In genomic region chr9:121709898-121710583, GRCm38 (mm10) we compare ENCODE assay signal across 8 mouse cellular contexts. TPM values are rescaled to one million over a fixed set of nuclear protein-coding genes. Genes with fewer than 3 reads are reported as not detected.
DNase-seq lines count a peak whose midpoint lies in the region; ATAC-seq and TF ChIP-seq lines count a peak whose summit lies in the region.

TSS of gene Ss18l2 (plus strand) at chr9:121710329.

- H3K9ac ChIP-seq in heart, embryonic 11.5 days (ENCODE audit: low read depth, low read length) = peak within 1 kb of the TSS; percentile 97
- peak within 1 kb of the TSS; percentile 92 for H3K9ac ChIP-seq in kidney, embryonic 16.5 days (replicated peaks; ENCODE audit: low read length)
- peak within 1 kb of the TSS; percentile 84 for H3K9ac ChIP-seq in liver, adult 2 months (ENCODE audit: low read depth, low read length)

- H3K79me3 ChIP-seq in C2C12 (ENCODE audit: low read depth) = peaks cover 4% of the 10 kb centered on the region

- peak; percentile 100 for DNase-seq in brain, embryonic 14.5 days (ENCODE audit: low read depth)
- peak; percentile 94 for DNase-seq in liver, adult 2 months (ENCODE audit: extremely low read depth, low read depth, low spot score)
- DNase-seq in splenic B cell, adult 2 months (ENCODE audit: low read depth, low spot score) = peak; percentile 99

- H3K9me3 ChIP-seq in erythroblast, embryonic 14.5 days (ENCODE audit: control insufficient read depth, low read length) = no peaks in the 10 kb centered on the region
- no peaks in the 10 kb centered on the region for H3K9me3 ChIP-seq in heart, embryonic 11.5 days (replicated peaks; ENCODE audit: control insufficient read depth, low read length)
- no peaks in the 10 kb centered on the region for H3K9me3 ChIP-seq in kidney, embryonic 16.5 days (ENCODE audit: low read length)

- H3ac ChIP-seq in C2C12 (ENCODE audit: control insufficient read depth, insufficient read length, low read depth) = peak within 1 kb of the TSS; percentile 83
- peak within 1 kb of the TSS; percentile 90 for H3ac ChIP-seq in myocyte (ENCODE audit: control insufficient read depth, insufficient read length)

- 4% methylated on average over 37 of the region's 37 CpGs for WGBS in heart, embryonic 11.5 days (ENCODE audit: insufficient replicate concordance)
- 4% methylated on average over 37 of the region's 37 CpGs for WGBS in kidney, embryonic 16.5 days
- 4% methylated on average over 37 of the region's 37 CpGs for WGBS in liver, adult 2 months

- H3K4me2 ChIP-seq in heart, embryonic 11.5 days = peak within 1 kb of the TSS; percentile 82
- peak within 1 kb of the TSS; percentile 80 for H3K4me2 ChIP-seq in kidney, embryonic 16.5 days (replicated peaks; ENCODE audit: low read depth, low read length)
- H3K4me2 ChIP-seq in myocyte (ENCODE audit: low read depth) = peak within 1 kb of the TSS; percentile 74

- H3K36me3 ChIP-seq in C2C12 (ENCODE audit: control insufficient read depth, insufficient read depth) = peaks cover 5% of the 10 kb centered on the region
- H3K36me3 ChIP-seq in erythroblast, embryonic 14.5 days (ENCODE audit: control insufficient read depth) = peaks cover 27% of the 10 kb centered on the region
- peaks cover 3% of the 10 kb centered on the region; the same call in 1 of the 2 replicates for H3K36me3 ChIP-seq in heart, embryonic 11.5 days (ENCODE audit: control insufficient read depth, insufficient read depth, low read length)
- peaks cover 13% of the 10 kb centered on the region; the same call in 1 of the 2 replicates for H3K36me3 ChIP-seq in kidney, embryonic 16.5 days (ENCODE audit: insufficient read depth, low read length)
- peaks cover 12% of the 10 kb centered on the region for H3K36me3 ChIP-seq in liver, adult 2 months (ENCODE audit: control insufficient read depth, insufficient read depth, low read length)
- peaks cover 16% of the 10 kb centered on the region for H3K36me3 ChIP-seq in myocyte (ENCODE audit: control insufficient read depth, insufficient read depth)
- no peaks in the 10 kb centered on the region; the same call in 1 of the 2 replicates for H3K36me3 ChIP-seq in splenic B cell, adult 2 months (ENCODE audit: control insufficient read depth, insufficient read depth, low read length, poor library complexity, severe bottlenecking)

- H3K27ac ChIP-seq in heart, embryonic 11.5 days (ENCODE audit: low read depth, low read length) = peak within 1 kb of the TSS; percentile 99
- peak within 1 kb of the TSS; percentile 95 for H3K27ac ChIP-seq in kidney, embryonic 16.5 days (ENCODE audit: low read length)
- peak within 1 kb of the TSS; percentile 92 for H3K27ac ChIP-seq in liver, adult 2 months (replicated peaks; ENCODE audit: insufficient read depth, low read depth, low read length)

- H3K27me3 ChIP-seq in C2C12 (ENCODE audit: control insufficient read depth, insufficient read depth, insufficient read length) (no peaks in the 10 kb centered on the region), myocyte (ENCODE audit: control insufficient read depth, insufficient read depth, insufficient read length) (no peaks in the 10 kb centered on the region)
- no peaks in the 10 kb centered on the region for H3K27me3 ChIP-seq in erythroblast, embryonic 14.5 days (ENCODE audit: control insufficient read depth)
- H3K27me3 ChIP-seq in heart, embryonic 11.5 days (ENCODE audit: control insufficient read depth, insufficient read depth, low read length) = no peaks in the 10 kb centered on the region
- H3K27me3 ChIP-seq in kidney, embryonic 16.5 days (ENCODE audit: insufficient read depth, low read length) = no peaks in the 10 kb centered on the region
- no peaks in the 10 kb centered on the region for H3K27me3 ChIP-seq in liver, adult 2 months (ENCODE audit: control insufficient read depth, insufficient read depth, low read length)
- no peaks in the 10 kb centered on the region for H3K27me3 ChIP-seq in splenic B cell, adult 2 months (ENCODE audit: control insufficient read depth, insufficient read depth, low read length, poor library complexity, severe bottlenecking)

- peak; percentile 99 for ATAC-seq in heart, embryonic 11.5 days (replicated peaks; ENCODE audit: insufficient number of reproducible peaks, low FRiP score, low TSS enrichment)
- ATAC-seq in kidney, embryonic 16.5 days (ENCODE audit: low FRiP score, low TSS enrichment) = peak; percentile 95

- H3K4me1 ChIP-seq in erythroblast, embryonic 14.5 days (ENCODE audit: control insufficient read depth) = peaks cover 69% of the 10 kb centered on the region
- H3K4me1 ChIP-seq in heart, embryonic 11.5 days (ENCODE audit: control insufficient read depth, insufficient read depth, low read length) = peaks cover 22% of the 10 kb centered on the region
- H3K4me1 ChIP-seq in kidney, embryonic 16.5 days (ENCODE audit: insufficient read depth, low read length) = peaks cover 44% of the 10 kb centered on the region
- H3K4me1 ChIP-seq in liver, adult 2 months (ENCODE audit: control insufficient read depth, insufficient read depth, low read length) = peaks cover 13% of the 10 kb centered on the region

- no peak for TF ChIP-seq CTCF in C2C12 (IDR thresholded peaks at IDR 0.05; ENCODE audit: control insufficient read depth, insufficient read depth, insufficient read length)
- TF ChIP-seq CTCF in brain, embryonic 14.5 days (IDR thresholded peaks at IDR 0.05; ENCODE audit: borderline replicate concordance, extremely low read depth, insufficient read depth, insufficient read length) = no peak
- TF ChIP-seq CTCF in liver, adult 2 months (IDR thresholded peaks at IDR 0.05; ENCODE audit: low read depth, low read length) = no peak

- TF ChIP-seq POLR2A in brain, embryonic 14.5 days (IDR thresholded peaks at IDR 0.05; ENCODE audit: borderline replicate concordance, extremely low read depth, insufficient read depth, insufficient read length, poor library complexity, severe bottlenecking) = no peak
- TF ChIP-seq POLR2A in liver, adult 2 months (IDR thresholded peaks at IDR 0.05; ENCODE audit: extremely low read depth, insufficient read depth, low read length) = no peak; the same call in 1 of the 2 replicates
- no peak for TF ChIP-seq POLR2A in myocyte (IDR thresholded peaks at IDR 0.05; ENCODE audit: insufficient read length, low read depth)

- H3K79me2 ChIP-seq in C2C12 (ENCODE audit: control insufficient read depth, insufficient read depth) (peaks cover 23% of the 10 kb centered on the region), myocyte (ENCODE audit: control insufficient read depth, insufficient read depth) (peaks cover 21% of the 10 kb centered on the region)
- H3K79me2 ChIP-seq in liver, adult 2 months (ENCODE audit: control insufficient read depth, insufficient read depth, low read length) = peaks cover 9% of the 10 kb centered on the region; the same call in 1 of the 2 replicates

- H3K4me3 ChIP-seq in C2C12 (ENCODE audit: insufficient read depth, poor library complexity, severe bottlenecking) (peak within 1 kb of the TSS; percentile 82), myocyte (peak within 1 kb of the TSS; percentile 89)
- peak within 1 kb of the TSS; percentile 93 for H3K4me3 ChIP-seq in erythroblast, embryonic 14.5 days (replicated peaks)
- peak within 1 kb of the TSS; percentile 95 for H3K4me3 ChIP-seq in heart, embryonic 11.5 days (ENCODE audit: low read depth, low read length)
- peak within 1 kb of the TSS; percentile 87 for H3K4me3 ChIP-seq in kidney, embryonic 16.5 days (ENCODE audit: low read length)
- H3K4me3 ChIP-seq in liver, adult 2 months (ENCODE audit: insufficient read depth, low read depth, low read length) = peak within 1 kb of the TSS; percentile 65

TF ChIP-seq in C2C12, 6 proteins besides CTCF, POLR2A, EP300 and RAD21:
- peak; percentile 56 for TF ChIP-seq MAX (IDR thresholded peaks at IDR 0.05)
- no peak for TF ChIP-seq CEBPB (IDR thresholded peaks at IDR 0.05; ENCODE audit: low read depth)
TF ChIP-seq in C2C12: peak in this region for 1.

TF ChIP-seq in myocyte, 11 proteins besides CTCF, POLR2A, EP300 and RAD21:
- TF ChIP-seq MYOG (IDR thresholded peaks at IDR 0.05; ENCODE audit: control insufficient read depth in 1 of 3, insufficient read depth in 1 of 3, insufficient read length in 2 of 3, low read depth in 2 of 3) (peak in 1 of 3 experiments; percentile 10), E2F4 (IDR thresholded peaks at IDR 0.05; ENCODE audit: insufficient read depth) (no peak), CEBPB (IDR thresholded peaks at IDR 0.05; ENCODE audit: insufficient read depth, poor library complexity, severe bottlenecking) (peak; percentile 89), SRF (IDR thresholded peaks at IDR 0.05; ENCODE audit: control insufficient read depth, insufficient read length, low read depth) (peak; percentile 70), TCF3 (IDR thresholded peaks at IDR 0.05; ENCODE audit: insufficient read length, low read depth) (no peak)

RNA-seq across cellular contexts. Expression of gene Ss18l2, which starts in this region (rescaled TPM):
- polyA plus RNA-seq in C2C12 (2012; fragmentation: generic; extraction: Trizol) = 44.7 TPM
- 65.3 and 71.1 TPM in 2 replicates for polyA plus RNA-seq in brain, embryonic 14.5 days (2012; rRNA removed)
- polyA plus RNA-seq in erythroblast, embryonic 14.5 days (2012) = 1.8 and 3.0 TPM in 2 replicates
- polyA plus RNA-seq in heart, embryonic 11.5 days (2014; fragmentation: Nextera tagmentation; extraction: Ambion mirVana) = 153 and 161 TPM in 2 replicates
- polyA plus RNA-seq in kidney, embryonic 16.5 days (2015; fragmentation: Nextera tagmentation; extraction: Ambion mirVana) = 107 and 114 TPM in 2 replicates
- 82.4 and 83.3 TPM in 2 replicates for total RNA-seq in liver, adult 2 months (2014; rRNA removed)
- polyA plus RNA-seq in liver, adult 2 months (2012; rRNA removed) = 35.2 and 56.8 TPM in 2 replicates
- 81.5 TPM for polyA plus RNA-seq in myocyte (2012; fragmentation: generic; extraction: Trizol)

Comparison
In these comparisons a context has a peak if more than half of its experiments do, and no peak if none do; other contexts are left out.
1. Peak in every context shown above with its lines: DNase-seq, ATAC-seq, H3K4me3 ChIP-seq and H3K27ac ChIP-seq.